Mouse (Mus musculus): Measurements from ENCODE around the gene Il13. TPM values are rescaled to one million over a fixed set of nuclear protein-coding genes. Genes with fewer than 3 reads are reported as not detected.

Gene Il13
- total and polyA plus RNA-seq, 3 experiments, result 2.8 to 4.8 (median 3.6) TPM

DNA sequence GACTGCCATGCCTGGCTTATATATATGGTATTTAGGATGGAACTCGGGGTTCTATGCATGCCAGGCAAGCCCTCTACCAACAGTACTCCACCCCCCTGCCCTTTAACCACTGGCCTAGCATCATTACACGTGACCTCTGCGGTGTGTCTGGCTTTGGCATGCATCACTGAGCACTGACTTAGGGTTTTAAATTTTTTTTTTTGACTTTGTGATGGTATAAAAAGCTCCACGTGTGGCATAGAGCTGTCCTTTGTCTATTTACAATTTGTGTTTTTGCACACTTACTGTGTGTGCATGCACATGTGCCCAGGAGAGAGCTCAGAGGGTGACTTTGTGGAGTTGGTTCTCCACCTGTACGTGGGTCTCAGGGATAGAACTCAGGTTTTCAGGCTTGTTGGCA, 9.5 kb upstream of the Il13 start (continued):
- TF ChIP-seq MEF2A (IDR thresholded peaks at IDR 0.05; ENCODE audit: borderline replicate concordance, low read depth, low read length) (peak; percentile 44; the same call in 1 of the 2 replicates), MAX (IDR thresholded peaks at IDR 0.05; ENCODE audit: low read length) (peak; percentile 77), RAD21 (IDR thresholded peaks at IDR 0.05; ENCODE audit: low read depth, low read length) (no peak), TCF12 (IDR thresholded peaks at IDR 0.05; ENCODE audit: low read depth, low read length) (0 out of 2 replicates have a peak, but pooled peaks have one; percentile 26), E2F4 (IDR thresholded peaks at IDR 0.05; ENCODE audit: insufficient replicate concordance, low read depth, low read length) (no peak), POLR2A (IDR thresholded peaks at IDR 0.05; ENCODE audit: low read depth, low read length) (no peak), ZC3H11A (IDR thresholded peaks at IDR 0.05; ENCODE audit: low read depth, low read length) (no peak), EP300 (IDR thresholded peaks at IDR 0.05; ENCODE audit: low read length) (peak; percentile 22; the same call in 1 of the 2 replicates), POLR2AphosphoS2 (IDR thresholded peaks at IDR 0.05; ENCODE audit: low read depth, low read length) (no peak), UBTF (IDR thresholded peaks at IDR 0.05; ENCODE audit: low read depth, low read length) (no peak), CHD2 (IDR thresholded peaks at IDR 0.05; ENCODE audit: low read length) (no peak), SMC3 (IDR thresholded peaks at IDR 0.05; ENCODE audit: low read depth, low read length) (no peak), CHD1 (IDR thresholded peaks at IDR 0.05; ENCODE audit: low read depth, low read length) (no peak), TBP (conservative IDR thresholded peaks at IDR 0.05; ENCODE audit: low read depth, low read length) (no peak), ETS1 (conservative IDR thresholded peaks at IDR 0.05; ENCODE audit: low read depth, low read length) (peak; percentile 73)

DNA sequence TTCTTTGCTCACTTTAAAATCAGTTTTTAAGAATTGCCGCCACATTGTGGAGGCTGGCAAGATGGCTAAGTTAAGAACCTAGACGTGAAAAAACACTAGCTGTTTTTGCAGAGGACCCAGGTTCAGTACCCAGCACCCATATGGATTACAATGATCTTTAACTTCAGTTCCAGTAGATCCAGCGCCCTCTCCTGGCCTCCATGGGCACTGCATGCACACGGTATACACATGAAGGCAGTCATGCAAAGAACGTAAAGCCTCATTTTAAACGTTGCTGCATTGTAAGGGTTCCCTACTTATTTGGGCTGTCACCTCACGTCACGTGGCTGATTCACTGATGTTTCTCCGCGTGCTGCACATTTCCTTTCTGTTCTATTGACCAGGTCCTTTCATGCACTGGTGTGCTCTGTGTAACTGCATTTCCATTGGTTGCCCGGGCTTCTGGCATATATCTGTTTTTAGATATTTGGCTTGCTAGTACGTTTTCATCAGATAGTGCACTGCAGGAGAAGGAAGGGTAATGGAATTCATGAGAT, 8.3 kb upstream of the Il13 start:
- Histone ChIP-seq H3K4me2 (ENCODE audit: insufficient read depth, low read depth, poor library complexity, severe bottlenecking) (no peak overlapping the region), H3K9me3 (replicated peaks; ENCODE audit: low read length) (peaks cover 7% of the 10 kb centered on the region), H3K27me3 (replicated peaks) (no peaks in the 10 kb centered on the region), H3K27ac (ENCODE audit: insufficient read depth, low read depth) (no peak overlapping the region), H3K36me3 (replicated peaks in 1 of 2; ENCODE audit: control insufficient read depth in 1 of 2, insufficient read depth in 1 of 2, low read length in 1 of 2) (peaks cover 0 to 52% of the 10 kb centered on the region in 2 experiments), H3K4me3 (replicated peaks in 1 of 3; ENCODE audit: low read depth in 2 of 3, low read length in 2 of 3, poor library complexity in 1 of 3) (no peak overlapping the region), H3K9ac (ENCODE audit: insufficient read depth, low read depth) (no peak overlapping the region), H3K4me1 (ENCODE audit: control insufficient read depth in 1 of 2, insufficient read depth in 2 of 2) (peaks cover 30 to 77% of the 10 kb centered on the region in 2 experiments), H3K79me2 (replicated peaks; ENCODE audit: control insufficient read depth, extremely low read depth, insufficient read depth, poor library complexity, severe bottlenecking) (no peaks in the 10 kb centered on the region)
- in situ Hi-C loops (cut with MboI; ENCODE audit: low pct_ligation_motif_present, low pct_unique_long_range_greater_than_20kb, low sequenced_read_pairs) (no loop called here), dilution Hi-C loops (cut with MboI; ENCODE audit: extremely low pct_ligation_motif_present, extremely low pct_unique_long_range_greater_than_20kb, low sequenced_read_pairs) (no loop called here)
- DNase-seq (ENCODE audit: extremely low read depth), result no peak
- TF ChIP-seq CTCF (conservative IDR thresholded peaks at IDR 0.05 in 1 of 2, IDR thresholded peaks at IDR 0.05 in 1 of 2; ENCODE audit: low read depth in 2 of 2, low read length in 2 of 2) (peak; percentile 45 to 56), POLR2AphosphoS2 (IDR thresholded peaks at IDR 0.05; ENCODE audit: low read depth, low read length) (no peak), MYC (IDR thresholded peaks at IDR 0.05; ENCODE audit: low read depth, low read length) (no peak), RAD21 (IDR thresholded peaks at IDR 0.05; ENCODE audit: low read depth, low read length) (peak; percentile 30), ETS1 (conservative IDR thresholded peaks at IDR 0.05; ENCODE audit: low read depth, low read length) (no peak), IRF4 (IDR thresholded peaks at IDR 0.05; ENCODE audit: low read depth, low read length) (no peak), SMC3 (IDR thresholded peaks at IDR 0.05; ENCODE audit: low read depth, low read length) (peak; percentile 43)

DNA sequence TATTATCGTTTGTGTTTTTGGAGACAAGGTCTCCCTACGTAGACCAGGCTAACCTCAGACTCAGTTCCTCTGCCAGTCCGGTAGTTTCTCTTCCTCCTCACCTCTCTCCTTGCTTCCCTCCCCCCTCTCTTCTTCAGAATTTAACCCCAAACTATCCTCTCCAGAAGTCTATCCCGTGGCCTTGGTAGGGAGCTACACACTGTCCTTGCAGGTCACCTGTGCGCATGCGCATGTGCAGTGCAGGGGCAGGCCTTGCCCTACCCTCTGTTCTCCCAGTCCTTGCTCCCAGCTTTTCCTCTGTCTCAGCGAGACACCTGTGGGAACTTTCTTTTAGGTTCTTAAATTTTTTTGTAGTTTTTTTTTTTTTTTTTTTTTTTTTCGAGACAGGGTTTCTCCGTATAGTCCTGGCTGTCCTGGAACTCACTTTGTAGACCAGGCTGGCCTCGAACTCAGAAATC, 3.3 kb upstream of the Il13 start:
- Histone ChIP-seq H3K9me3 (replicated peaks; ENCODE audit: low read length) (peaks cover 7% of the 10 kb centered on the region), H3K79me2 (replicated peaks; ENCODE audit: control insufficient read depth, extremely low read depth, insufficient read depth, poor library complexity, severe bottlenecking) (no peaks in the 10 kb centered on the region), H3K4me2 (ENCODE audit: insufficient read depth, low read depth, poor library complexity, severe bottlenecking) (peak overlapping the region; percentile 93), H3K27me3 (replicated peaks) (no peaks in the 10 kb centered on the region), H3K27ac (ENCODE audit: insufficient read depth, low read depth) (peak overlapping the region; percentile 75), H3K9ac (ENCODE audit: insufficient read depth, low read depth) (peak overlapping the region; percentile 64), H3K36me3 (replicated peaks in 1 of 2; ENCODE audit: control insufficient read depth in 1 of 2, insufficient read depth in 1 of 2, low read length in 1 of 2) (peaks cover 0 to 26% of the 10 kb centered on the region in 2 experiments), H3K4me3 (replicated peaks in 1 of 3; ENCODE audit: low read depth in 2 of 3, low read length in 2 of 3, poor library complexity in 1 of 3) (peak overlapping the region in 1 of 3 experiments; percentile 37), H3K4me1 (ENCODE audit: control insufficient read depth in 1 of 2, insufficient read depth in 2 of 2) (peaks cover 33 to 74% of the 10 kb centered on the region in 2 experiments)
- dilution Hi-C loops (cut with MboI; ENCODE audit: extremely low pct_ligation_motif_present, extremely low pct_unique_long_range_greater_than_20kb, low sequenced_read_pairs) (no loop called here), in situ Hi-C loops (cut with MboI; ENCODE audit: low pct_ligation_motif_present, low pct_unique_long_range_greater_than_20kb, low sequenced_read_pairs) (no loop called here)
- no peak for DNase-seq (ENCODE audit: extremely low read depth)
- TF ChIP-seq JUND (conservative IDR thresholded peaks at IDR 0.05; ENCODE audit: low read depth, low read length) (no peak), KAT2A (IDR thresholded peaks at IDR 0.05; ENCODE audit: insufficient replicate concordance, low read length) (no peak), RCOR1 (conservative IDR thresholded peaks at IDR 0.05; ENCODE audit: low read depth, low read length) (no peak), TBP (conservative IDR thresholded peaks at IDR 0.05; ENCODE audit: low read depth, low read length) (0 out of 2 replicates have a peak, but pooled peaks have one; percentile 11), TCF12 (IDR thresholded peaks at IDR 0.05; ENCODE audit: low read depth, low read length) (no peak), CHD2 (IDR thresholded peaks at IDR 0.05; ENCODE audit: low read length) (peak; percentile 75), CHD1 (IDR thresholded peaks at IDR 0.05; ENCODE audit: low read depth, low read length) (0 out of 2 replicates have a peak, but pooled peaks have one; percentile 59), EP300 (IDR thresholded peaks at IDR 0.05; ENCODE audit: low read length) (peak; percentile 81), USF2 (conservative IDR thresholded peaks at IDR 0.05; ENCODE audit: low read depth, low read length) (no peak), POLR2AphosphoS2 (IDR thresholded peaks at IDR 0.05; ENCODE audit: low read depth, low read length) (no peak), MAFK (IDR thresholded peaks at IDR 0.05; ENCODE audit: insufficient replicate concordance, low read length) (no peak), MAX (IDR thresholded peaks at IDR 0.05; ENCODE audit: low read length) (no peak), IRF4 (IDR thresholded peaks at IDR 0.05; ENCODE audit: low read depth, low read length) (peak; percentile 90), ZMIZ1 (IDR thresholded peaks at IDR 0.05; ENCODE audit: low read depth, low read length) (no peak), SMC3 (IDR thresholded peaks at IDR 0.05; ENCODE audit: low read depth, low read length) (no peak), NRF1 (IDR thresholded peaks at IDR 0.05; ENCODE audit: low read depth, low read length) (peak; percentile 74), ZNF384 (IDR thresholded peaks at IDR 0.05; ENCODE audit: low read depth, low read length) (peak; percentile 58; the same call in 1 of the 2 replicates), BHLHE40 (IDR thresholded peaks at IDR 0.05; ENCODE audit: low read depth, low read length) (peak; percentile 58; the same call in 1 of the 2 replicates), ETS1 (conservative IDR thresholded peaks at IDR 0.05; ENCODE audit: low read depth, low read length) (peak; percentile 31)
